Mouse (Mus musculus) erythroid progenitor cell, adult 5-6 weeks (primary cell): ENCODE results near the gene Prickle3. TPM values are rescaled to one million over a fixed set of nuclear protein-coding genes. Genes with fewer than 3 reads are reported as not detected.

Experiments used
- total RNA-seq, 2 experiments: library from RNA; stranded (forward) in 1 of 2; stranded (reverse) in 1 of 2; fragments of 150-400 nt in 1 of 2; fragments of 186-747, 209-891 nt in 1 of 2; gene quantifications; 2 replicates each; pipeline versions ENCODE4 v1.2.3 to v1.2.4; 2015 to 2017; ENCODE audit warnings: low replicate concordance in 2 of 2

The Prickle3 gene
- total RNA-seq, 2 experiments from 2014 or later: 0.23 to 1.3 TPM

Other genes starting within 250 kb of the Prickle3 start
- 2.2 and 3.8 TPM in 2 replicates for gene Foxp3, start 83.6 kb upstream of the Prickle3 start, total RNA-seq (2015; ENCODE audit: low replicate concordance)
- gene Foxp3, start 83.6 kb upstream of the Prickle3 start, total RNA-seq (2017; ENCODE audit: low replicate concordance): not detected in 2 replicates
- gene Ppp1r3f, start 83.0 kb upstream of the Prickle3 start, total RNA-seq (2015; ENCODE audit: low replicate concordance): 10.1 TPM in 1 of 2 replicates, not detected in the other
- gene Ppp1r3f, start 83.0 kb upstream of the Prickle3 start, total RNA-seq (2017; ENCODE audit: low replicate concordance): 0.26 TPM in 1 of 2 replicates, not detected in the other
- gene Ccdc22, start 51.7 kb upstream of the Prickle3 start, total RNA-seq (2015; ENCODE audit: low replicate concordance): 8.6 and 9.2 TPM in 2 replicates
- gene Ccdc22, start 51.7 kb upstream of the Prickle3 start, total RNA-seq (2017; ENCODE audit: low replicate concordance): 12.0 and 17.3 TPM in 2 replicates
- not detected in 2 replicates for gene Cacna1f, start 50.2 kb upstream of the Prickle3 start, total RNA-seq (2015; ENCODE audit: low replicate concordance)
- gene Cacna1f, start 50.2 kb upstream of the Prickle3 start, total RNA-seq (2017; ENCODE audit: low replicate concordance): not detected in 2 replicates
- not detected in 2 replicates for gene Syp, start 18.8 kb upstream of the Prickle3 start, total RNA-seq (2015; ENCODE audit: low replicate concordance)
- 0.51 TPM in 1 of 2 replicates, not detected in the other for gene Syp, start 18.8 kb upstream of the Prickle3 start, total RNA-seq (2017; ENCODE audit: low replicate concordance)
- gene Plp2, start 14.1 kb downstream of the Prickle3 start, total RNA-seq (2015; ENCODE audit: low replicate concordance): 64.6 and 96.2 TPM in 2 replicates
- 9.6 and 18.7 TPM in 2 replicates for gene Plp2, start 14.1 kb downstream of the Prickle3 start, total RNA-seq (2017; ENCODE audit: low replicate concordance)
- not detected in 2 replicates for gene Magix, start 24.0 kb downstream of the Prickle3 start, total RNA-seq (2015; ENCODE audit: low replicate concordance)
- not detected in 2 replicates for gene Magix, start 24.0 kb downstream of the Prickle3 start, total RNA-seq (2017; ENCODE audit: low replicate concordance)
- gene Gpkow, start 39.9 kb downstream of the Prickle3 start, total RNA-seq (2015; ENCODE audit: low replicate concordance): 10.5 and 31.9 TPM in 2 replicates
- gene Gpkow, start 39.9 kb downstream of the Prickle3 start, total RNA-seq (2017; ENCODE audit: low replicate concordance): 12.6 and 25.0 TPM in 2 replicates
- 42.2 and 59.5 TPM in 2 replicates for gene Wdr45, start 57.1 kb downstream of the Prickle3 start, total RNA-seq (2015; ENCODE audit: low replicate concordance)
- 36.0 and 46.8 TPM in 2 replicates for gene Wdr45, start 57.1 kb downstream of the Prickle3 start, total RNA-seq (2017; ENCODE audit: low replicate concordance)
- gene Gm45208, start 65.0 kb downstream of the Prickle3 start, total RNA-seq (2015; ENCODE audit: low replicate concordance): not detected in 2 replicates
- not detected in 2 replicates for gene Gm45208, start 65.0 kb downstream of the Prickle3 start, total RNA-seq (2017; ENCODE audit: low replicate concordance)
- gene Praf2, start 71.2 kb downstream of the Prickle3 start, total RNA-seq (2015; ENCODE audit: low replicate concordance): 1.3 and 2.5 TPM in 2 replicates
- 2.1 TPM in 1 of 2 replicates, not detected in the other for gene Praf2, start 71.2 kb downstream of the Prickle3 start, total RNA-seq (2017; ENCODE audit: low replicate concordance)
- gene Ccdc120, start 93.6 kb downstream of the Prickle3 start, total RNA-seq (2015; ENCODE audit: low replicate concordance): not detected in 2 replicates
- gene Ccdc120, start 93.6 kb downstream of the Prickle3 start, total RNA-seq (2017; ENCODE audit: low replicate concordance): not detected in 2 replicates
- 18.9 and 23.4 TPM in 2 replicates for gene Tfe3, start 105.3 kb downstream of the Prickle3 start, total RNA-seq (2015; ENCODE audit: low replicate concordance)
- gene Tfe3, start 105.3 kb downstream of the Prickle3 start, total RNA-seq (2017; ENCODE audit: low replicate concordance): 21.5 and 22.7 TPM in 2 replicates
- gene Gripap1, start 132.5 kb downstream of the Prickle3 start, total RNA-seq (2015; ENCODE audit: low replicate concordance): 91.0 and 94.4 TPM in 2 replicates
- gene Gripap1, start 132.5 kb downstream of the Prickle3 start, total RNA-seq (2017; ENCODE audit: low replicate concordance): 87.0 and 176 TPM in 2 replicates
- 0.84 and 1.8 TPM in 2 replicates for gene Kcnd1, start 165.0 kb downstream of the Prickle3 start, total RNA-seq (2015; ENCODE audit: low replicate concordance)
- 0.68 and 3.6 TPM in 2 replicates for gene Kcnd1, start 165.0 kb downstream of the Prickle3 start, total RNA-seq (2017; ENCODE audit: low replicate concordance)
- 327 and 376 TPM in 2 replicates for gene Otud5, start 184.1 kb downstream of the Prickle3 start, total RNA-seq (2015; ENCODE audit: low replicate concordance)
- gene Otud5, start 184.1 kb downstream of the Prickle3 start, total RNA-seq (2017; ENCODE audit: low replicate concordance): 471 and 476 TPM in 2 replicates
- 37.1 and 59.1 TPM in 2 replicates for gene Pim2, start 221.0 kb downstream of the Prickle3 start, total RNA-seq (2015; ENCODE audit: low replicate concordance)
- 16.0 and 22.5 TPM in 2 replicates for gene Pim2, start 221.0 kb downstream of the Prickle3 start, total RNA-seq (2017; ENCODE audit: low replicate concordance)
- gene Slc35a2, start 226.8 kb downstream of the Prickle3 start, total RNA-seq (2015; ENCODE audit: low replicate concordance): 5.0 TPM in 1 of 2 replicates, not detected in the other
- gene Slc35a2, start 226.8 kb downstream of the Prickle3 start, total RNA-seq (2017; ENCODE audit: low replicate concordance): 1.4 and 9.8 TPM in 2 replicates
- 23.1 and 24.9 TPM in 2 replicates for gene Pqbp1, start 242.0 kb downstream of the Prickle3 start, total RNA-seq (2015; ENCODE audit: low replicate concordance)
- 33.5 and 85.4 TPM in 2 replicates for gene Pqbp1, start 242.0 kb downstream of the Prickle3 start, total RNA-seq (2017; ENCODE audit: low replicate concordance)
- gene Timm17b, start 242.1 kb downstream of the Prickle3 start, total RNA-seq (2015; ENCODE audit: low replicate concordance): 53.2 and 63.4 TPM in 2 replicates
- gene Timm17b, start 242.1 kb downstream of the Prickle3 start, total RNA-seq (2017; ENCODE audit: low replicate concordance): 10.7 and 20.7 TPM in 2 replicates